Mouse (Mus musculus): ENCODE results near the gene Tnfsf13.

The Tnfsf13 gene

DNA sequence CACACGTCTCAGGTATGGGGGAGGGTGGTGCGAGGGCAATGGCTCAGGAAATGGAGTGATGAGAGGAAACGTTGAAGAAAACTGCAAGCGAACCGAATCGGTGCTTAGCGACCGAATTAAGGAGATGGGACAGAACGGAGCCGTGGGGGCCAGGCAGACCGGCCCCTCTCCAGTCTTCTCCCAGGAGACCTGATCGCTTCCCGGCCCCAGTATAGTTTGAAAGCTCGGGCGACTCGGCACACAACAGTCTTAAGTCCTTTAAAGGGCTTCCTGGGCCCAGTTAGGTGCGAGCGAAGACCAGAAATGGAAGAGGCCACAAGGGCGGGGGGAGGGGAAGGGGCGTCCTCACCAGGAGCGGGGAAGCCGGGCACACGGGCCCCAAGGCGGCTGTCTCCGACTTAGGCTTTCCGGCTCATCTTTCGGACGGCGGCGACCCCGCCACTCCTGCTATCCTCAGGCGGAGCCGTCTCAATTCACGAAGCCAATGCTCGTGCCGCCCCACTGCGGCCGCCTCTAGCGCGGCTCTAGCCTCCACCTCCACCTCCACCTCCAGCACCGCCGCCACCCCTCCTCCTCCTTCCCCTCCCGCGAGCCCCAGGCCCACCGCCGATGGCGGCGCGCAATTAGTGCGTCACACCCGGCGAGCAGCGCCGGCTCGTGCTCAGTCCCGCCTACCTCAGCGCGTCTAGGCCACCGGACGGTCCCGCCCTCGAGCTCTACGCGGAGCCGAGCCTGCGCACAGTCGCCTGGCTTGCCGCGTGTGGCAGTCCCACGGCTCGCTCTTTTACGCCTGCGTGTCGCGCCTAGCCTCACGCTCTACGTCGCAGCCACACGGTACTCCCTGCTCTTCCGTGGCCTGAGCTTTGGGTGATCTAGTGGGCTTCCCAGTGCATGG is 4.0 kb downstream of the Tnfsf13 start, which contains the start of gene Senp3:
Gene Senp3, minus strand, starts transcription at position 771 of the 895 bp plus-strand sequence.
- peak; percentile 99 for DNase-seq (ENCODE audit: low read depth, low spot score)

DNA sequence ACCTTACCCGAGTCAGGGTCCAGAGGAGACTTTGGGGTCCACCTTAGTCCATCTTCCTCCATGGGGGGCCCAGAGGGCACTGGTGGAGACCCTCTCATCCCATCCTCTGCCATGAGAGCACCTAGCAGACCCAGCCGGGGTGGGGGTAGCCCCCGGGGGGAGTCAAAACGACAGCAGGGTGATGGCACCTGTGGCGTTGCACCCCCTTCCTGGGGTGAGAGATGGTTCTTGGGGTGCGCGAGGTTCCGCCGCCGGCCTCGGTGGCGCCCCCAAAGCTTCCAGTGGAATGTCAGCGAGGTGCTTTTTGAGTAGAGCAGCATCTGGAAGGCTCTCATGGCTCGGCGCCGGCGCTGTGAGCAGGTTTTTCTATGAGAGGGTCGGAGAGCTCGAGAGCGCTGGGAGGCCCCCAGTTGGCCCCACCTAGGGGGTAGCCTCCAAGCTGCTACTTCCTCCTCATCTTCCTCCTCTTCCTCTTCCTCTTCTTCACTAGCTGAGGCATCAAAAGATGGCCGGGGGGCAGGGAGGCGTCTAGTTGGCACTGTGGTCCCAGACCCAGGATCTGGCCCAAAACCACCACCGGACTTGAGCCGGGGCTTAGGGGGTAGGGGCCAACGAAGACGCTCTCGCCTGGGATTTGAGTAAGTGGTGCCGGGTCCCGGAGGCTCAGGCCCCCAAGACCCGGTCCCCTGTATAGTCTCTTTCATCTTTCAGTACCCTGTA is 5.3 kb downstream of the Tnfsf13 start:
- DNase-seq (ENCODE audit: low read depth, low spot score): no peak

GRCm38 (mm10) chr11:69679144-69679543 is 6.4 kb downstream of the Tnfsf13 start:
- DNase-seq (ENCODE audit: low read depth, low spot score): no peak

DNA sequence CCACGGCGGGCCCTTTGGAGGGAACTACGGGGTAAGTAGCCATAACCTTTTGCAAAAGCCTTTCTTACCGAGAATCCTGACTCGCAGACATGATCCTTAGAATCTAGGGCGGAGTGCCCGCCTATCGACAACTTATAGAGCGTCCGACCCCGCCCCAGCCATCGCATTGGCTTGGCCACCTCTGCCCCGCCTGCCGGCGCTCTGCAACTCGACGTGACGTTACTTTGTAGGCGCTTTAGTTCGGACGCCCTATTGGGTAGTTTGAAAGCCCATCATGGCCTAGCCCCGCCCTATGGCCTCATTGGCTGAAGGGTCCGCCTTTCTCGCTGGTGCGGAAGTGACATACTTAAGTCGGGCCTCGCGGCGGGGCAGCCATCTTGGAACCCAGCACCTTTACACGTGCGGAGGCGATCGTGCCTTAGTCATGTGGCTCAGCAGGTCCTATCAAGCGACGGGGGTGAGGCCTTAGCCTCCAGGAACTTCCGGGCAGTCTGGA is 13.3 kb downstream of the Tnfsf13 start, which contains the start of gene Eif4a1:
Gene Eif4a1, minus strand, starts transcription at position 213 of the 496 bp plus-strand sequence.
- peak; percentile 100 for DNase-seq (ENCODE audit: low read depth, low spot score)

DNA sequence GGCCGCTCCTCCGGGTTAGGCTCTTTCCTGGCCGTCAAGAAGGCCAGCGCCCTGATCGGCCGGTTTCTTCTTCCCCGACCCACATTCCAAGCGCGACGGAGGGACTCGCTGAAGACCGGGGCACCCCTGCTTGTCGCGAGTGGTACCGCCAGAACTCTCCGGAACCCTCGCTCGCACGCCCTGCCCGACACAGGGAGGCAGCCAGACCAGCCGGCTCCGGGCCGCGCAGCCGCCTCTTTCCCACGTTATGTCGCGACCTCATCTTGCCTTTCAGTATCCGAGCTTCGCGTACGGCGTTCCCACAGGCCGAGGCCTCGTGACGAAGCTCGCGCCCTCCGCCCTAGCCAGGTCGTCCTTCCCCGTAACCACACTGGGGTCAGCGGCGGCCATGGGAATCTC is 13.9 kb downstream of the Tnfsf13 start:
- DNase-seq (ENCODE audit: low read depth, low spot score): no peak

DNA sequence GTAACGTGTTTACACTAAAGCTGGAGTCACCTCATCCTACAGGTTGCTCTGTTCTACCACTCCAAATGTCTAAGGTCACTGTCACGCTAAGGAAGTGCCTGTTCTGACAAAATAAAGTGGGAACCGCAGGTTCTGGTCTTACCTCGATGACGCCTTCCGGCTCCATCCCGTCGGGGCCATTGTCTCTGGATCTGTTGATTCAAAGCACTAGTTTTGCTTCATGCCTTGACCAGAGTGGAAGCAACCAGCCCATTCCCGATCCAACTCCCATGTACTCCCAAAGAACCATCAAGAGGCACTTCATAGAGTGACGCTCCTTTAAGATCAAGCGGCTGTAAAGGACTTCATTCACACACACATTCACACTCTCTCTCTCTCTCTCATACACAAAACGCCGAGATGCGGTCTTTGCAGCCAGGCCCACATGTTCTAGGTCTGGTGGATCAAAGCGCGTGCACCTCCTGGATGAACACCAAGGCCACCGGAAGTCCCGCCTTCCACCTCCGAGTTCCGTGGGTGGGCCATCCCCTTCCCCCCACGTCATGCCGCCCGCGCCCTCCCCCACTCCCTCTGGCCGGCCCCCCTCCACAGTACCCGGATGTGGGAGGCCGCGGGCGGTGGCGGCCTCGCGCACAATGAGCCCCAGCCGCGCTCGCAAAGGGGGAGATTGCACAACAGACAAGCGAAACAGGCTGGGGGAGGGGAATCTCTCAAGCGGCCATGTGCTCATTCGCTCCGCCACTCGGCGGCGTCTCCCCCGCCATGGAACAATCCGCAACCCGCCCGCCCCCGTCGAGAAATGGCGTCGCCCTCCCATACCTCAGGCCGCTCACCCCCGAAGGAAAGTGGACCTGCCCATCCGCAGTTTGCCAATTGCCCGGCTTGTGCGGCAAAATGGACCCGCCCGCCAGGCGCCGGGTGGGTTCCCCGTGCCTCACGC is 14.5 kb downstream of the Tnfsf13 start:
- DNase-seq (ENCODE audit: low read depth, low spot score): peak; percentile 98

GRCm38 (mm10) chr11:69666665-69667005 is 18.9 kb downstream of the Tnfsf13 start:
- no peak for DNase-seq (ENCODE audit: low read depth, low spot score)

DNA sequence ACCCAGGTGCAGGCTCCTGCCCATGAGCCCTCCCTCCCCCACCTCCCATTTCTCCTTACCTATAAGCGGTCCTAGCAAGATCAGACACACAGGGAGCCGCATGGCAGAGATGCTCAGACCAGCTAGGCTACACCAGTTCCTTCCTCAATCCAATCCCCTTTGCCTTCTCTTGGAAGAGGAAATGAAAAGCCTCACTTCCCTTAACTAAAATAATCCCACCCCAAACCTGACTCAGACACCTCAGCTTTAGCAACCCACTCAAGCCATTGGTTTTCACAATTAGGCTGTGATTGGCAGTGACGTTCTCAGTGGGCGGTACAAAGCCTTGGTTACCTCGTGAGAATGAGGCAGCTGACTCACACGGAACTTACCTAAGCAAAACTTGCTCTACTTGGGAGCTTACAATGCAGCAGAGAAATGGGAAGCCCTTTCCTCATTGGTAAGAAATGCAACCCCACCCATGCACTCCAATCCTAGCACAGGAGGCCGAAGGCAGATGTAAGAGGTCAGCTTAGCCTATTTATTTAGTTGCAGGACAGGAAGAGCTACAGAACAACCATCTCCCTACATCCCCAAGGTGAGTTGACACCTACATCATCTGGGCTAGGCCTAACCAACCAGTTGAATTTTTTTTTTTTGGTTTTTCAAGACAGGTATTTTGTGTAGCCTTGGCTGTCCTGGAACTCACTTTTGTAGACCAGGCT is 19.5 kb downstream of the Tnfsf13 start, which contains the start of gene Cd68:
Gene Cd68, minus strand, starts transcription at position 193 of the 704 bp plus-strand sequence.
- peak; percentile 79 for DNase-seq (ENCODE audit: low read depth, low spot score)

DNA sequence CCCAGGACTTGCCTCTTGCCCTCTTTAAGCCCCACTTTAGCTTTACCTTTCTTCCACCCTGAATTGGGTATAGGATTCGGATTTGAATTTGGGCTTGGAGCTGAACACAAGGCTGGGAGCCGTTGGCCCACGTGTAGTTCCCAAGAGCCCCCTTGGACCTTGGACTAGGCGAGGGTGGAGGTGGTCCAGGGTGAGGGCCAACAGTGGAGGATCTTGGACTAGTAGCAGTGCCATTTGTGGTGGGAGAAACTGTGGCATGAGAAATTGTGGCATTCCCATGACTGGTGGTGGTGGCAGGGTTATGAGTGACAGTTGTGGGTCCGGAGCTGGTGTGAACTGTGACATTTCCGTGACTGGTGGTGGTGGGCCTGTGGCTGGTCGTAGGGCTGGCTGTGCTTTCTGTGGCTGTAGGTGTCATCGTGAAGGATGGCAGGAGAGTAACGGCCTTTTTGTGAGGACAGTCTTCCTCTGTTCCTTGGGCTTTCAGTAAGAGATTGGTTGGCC is 20.1 kb downstream of the Tnfsf13 start:
- no peak for DNase-seq (ENCODE audit: low read depth, low spot score)

DNA sequence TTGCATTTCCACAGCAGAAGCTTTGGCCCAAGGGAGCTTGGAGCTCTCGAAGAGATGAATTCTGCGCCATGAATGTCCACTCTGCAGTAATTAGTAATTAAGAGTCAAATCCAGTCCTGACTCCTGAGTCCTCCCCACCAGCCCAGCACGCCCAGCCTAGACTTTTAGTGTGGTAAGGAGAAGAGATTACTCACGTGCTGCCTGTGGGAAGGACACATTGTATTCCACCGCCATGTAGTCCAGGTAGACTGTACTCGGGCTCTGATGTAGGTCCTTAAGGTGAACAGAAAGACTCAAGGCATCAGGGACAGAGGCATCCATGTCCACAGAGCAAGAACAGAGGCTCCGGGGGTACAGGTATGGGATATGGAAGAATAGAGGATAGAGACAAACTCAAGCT is 20.7 kb downstream of the Tnfsf13 start:
- DNase-seq (ENCODE audit: low read depth, low spot score): no peak

GRCm38 (mm10) chr11:69663795-69664194 is 21.8 kb downstream of the Tnfsf13 start:
- no peak for DNase-seq (ENCODE audit: low read depth, low spot score)

- no peak for DNase-seq (ENCODE audit: low read depth, low spot score)
Observed at GRCm38 (mm10) chr11:69662967-69663671, 22.5 kb downstream of the Tnfsf13 start.

DNA sequence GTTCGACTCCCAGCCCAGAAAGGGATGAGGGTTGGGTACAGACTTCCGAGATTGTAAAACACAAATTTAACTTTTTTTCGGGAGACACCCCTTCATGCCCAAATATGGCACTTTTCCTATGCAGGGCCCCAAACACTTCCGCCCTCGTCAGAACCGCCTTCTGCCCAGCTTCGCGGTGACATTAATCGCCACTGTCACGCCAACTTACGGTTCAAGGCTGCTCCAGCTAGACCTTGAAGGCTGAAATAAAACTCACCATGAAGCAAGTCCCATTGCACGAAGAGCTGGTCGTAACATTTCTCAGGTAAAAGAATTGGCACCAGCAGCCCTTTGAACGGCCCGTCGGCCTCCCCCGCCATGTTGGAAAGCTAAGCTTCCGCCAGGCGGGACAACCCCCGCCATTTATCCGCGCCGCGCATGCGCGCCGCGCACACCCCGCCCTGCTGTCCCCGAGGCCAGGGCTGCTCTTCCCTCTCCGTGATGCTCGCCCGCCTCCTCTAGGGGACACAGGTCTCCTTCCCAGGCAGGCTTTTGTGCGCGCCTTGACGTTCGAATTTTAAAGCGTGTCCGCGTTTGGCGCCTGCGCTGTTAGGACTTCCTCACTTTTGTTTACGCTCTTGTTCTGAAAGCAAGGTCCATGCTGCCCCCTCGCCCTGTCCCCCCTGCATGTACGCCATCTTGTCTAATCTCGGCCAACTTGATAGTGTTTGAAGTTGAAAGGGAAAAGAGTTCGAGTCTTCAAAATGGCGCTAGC is 23.2 kb downstream of the Tnfsf13 start, which contains the start of gene Mpdu1:
Gene Mpdu1, minus strand, starts transcription at position 430 of the 754 bp plus-strand sequence.
- peak; percentile 99 for DNase-seq (ENCODE audit: low read depth, low spot score)

DNA sequence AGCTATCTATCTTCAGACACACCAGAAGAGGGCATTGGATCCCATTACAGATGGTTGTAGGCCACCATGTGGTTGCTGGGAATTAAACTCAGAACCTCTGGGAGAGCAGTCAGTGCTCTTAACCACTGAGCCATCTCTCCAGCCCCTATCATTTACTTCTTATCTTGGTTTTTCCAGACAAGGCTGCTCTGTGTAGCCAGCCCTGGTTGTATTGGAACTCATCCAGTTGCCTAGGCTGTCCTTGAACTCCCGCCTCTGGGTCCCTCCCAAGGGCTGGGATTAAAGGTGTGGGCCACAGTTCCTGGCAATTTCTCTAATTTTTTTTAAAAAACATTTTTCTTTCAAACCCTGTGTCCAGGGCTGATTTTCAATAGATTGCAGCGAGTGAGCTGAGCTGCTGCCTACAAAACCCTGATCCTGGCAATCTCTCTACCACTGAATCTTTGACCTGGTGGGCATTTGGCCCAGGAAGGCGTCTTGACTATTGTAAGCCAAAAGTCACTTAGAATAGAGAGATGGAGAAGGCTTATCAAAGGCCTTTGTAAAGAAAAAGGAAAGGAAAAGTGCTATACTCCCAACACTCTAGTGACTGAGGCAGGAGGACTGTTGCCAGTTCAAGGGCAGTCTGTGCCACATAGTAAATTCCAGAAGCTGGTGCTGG is 24.2 kb downstream of the Tnfsf13 start:
- no peak for DNase-seq (ENCODE audit: low read depth, low spot score)

DNA sequence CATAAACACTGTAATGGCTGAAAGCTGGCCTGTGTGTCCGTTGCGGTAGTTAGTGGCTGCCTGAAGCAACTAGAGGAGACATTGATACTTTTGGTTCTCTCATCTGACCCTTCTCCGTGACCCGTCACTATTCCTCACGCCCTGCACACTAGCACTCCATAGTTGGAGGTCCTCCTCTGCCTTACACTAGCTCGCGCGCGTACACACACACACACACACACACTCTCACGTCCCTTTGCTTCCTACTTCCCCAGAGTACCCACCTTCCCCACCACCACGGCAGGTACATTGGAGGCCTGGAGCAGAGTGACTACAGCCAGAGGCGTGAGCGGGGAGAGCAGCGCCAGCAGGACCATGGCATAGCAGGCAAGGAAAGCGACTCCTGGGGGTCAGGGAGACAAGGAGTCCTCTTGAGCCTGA is 28.1 kb downstream of the Tnfsf13 start:
- DNase-seq (ENCODE audit: low read depth, low spot score): no peak

- peak; percentile 61 for DNase-seq (ENCODE audit: low read depth, low spot score)
Observed at GRCm38 (mm10) chr11:69656617-69657461, 28.7 kb downstream of the Tnfsf13 start.

DNA sequence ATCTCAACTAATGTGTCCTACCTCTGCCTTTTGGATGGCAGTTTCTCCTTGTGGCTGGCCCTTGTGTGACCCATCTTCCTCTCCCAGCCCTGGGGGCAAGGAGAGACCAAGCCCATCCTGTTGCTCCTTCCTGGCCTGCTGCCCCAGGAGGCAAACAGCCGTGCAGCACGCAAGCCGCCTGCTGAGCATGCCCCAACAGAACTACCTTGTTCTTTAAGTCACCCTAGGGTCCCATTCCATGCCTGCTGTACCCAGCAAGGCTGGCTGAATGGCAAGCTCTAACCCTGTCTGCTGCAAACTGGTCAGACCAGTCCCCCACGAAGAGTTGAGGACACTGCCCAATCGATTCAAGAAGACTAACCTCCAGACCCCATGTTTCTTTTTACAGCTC is 29.5 kb downstream of the Tnfsf13 start:
- DNase-seq (ENCODE audit: low read depth, low spot score): no peak
